Mouse (Mus musculus) E14TG2a.4 (cell line): ENCODE data around the gene Mapk8ip3.

ENCODE experiments used
- CTCF ChIP-seq: conservative IDR thresholded peaks from 2 replicates; pipeline ENCODE4 v1.5.1; 2014; ENCODE audit warnings: low read length
- NANOG ChIP-seq: IDR thresholded peaks from 2 replicates; pipeline ENCODE4 v1.6.1; 2014; ENCODE audit warnings: borderline replicate concordance, low read length, mixed read lengths
- POU5F1 ChIP-seq: IDR thresholded peaks from 2 replicates; pipeline ENCODE4 v1.6.1; 2014; ENCODE audit warnings: low read length, borderline replicate concordance

DNA sequence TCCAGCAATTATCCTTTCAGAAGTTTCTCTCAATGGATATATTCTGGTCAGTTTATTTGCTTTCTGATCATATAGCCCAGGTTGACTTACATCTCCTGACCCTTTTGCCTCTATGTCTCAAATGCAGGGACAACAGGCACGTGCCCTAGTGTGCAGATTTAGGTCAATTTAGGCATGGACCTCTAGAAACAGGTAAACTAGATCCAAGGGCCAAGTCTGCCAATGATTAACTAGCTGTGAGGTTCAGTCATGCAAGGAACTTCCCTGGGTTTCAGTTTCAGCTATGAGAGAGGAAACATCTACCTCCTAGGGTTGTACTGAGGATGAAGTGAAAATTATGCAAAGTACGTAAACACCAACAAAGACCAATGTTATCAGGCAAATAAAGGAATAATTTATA, 16.5 kb upstream of the Mapk8ip3 start:
- TF ChIP-seq CTCF: no peak
- no peak for TF ChIP-seq NANOG
- TF ChIP-seq POU5F1: no peak
